Mouse (Mus musculus): ENCODE data around the gene Cyp1a2.

- TF ChIP-seq CTCF (IDR thresholded peaks at IDR 0.05; ENCODE audit: extremely low read depth, insufficient read depth, insufficient read length, insufficient replicate concordance) (no peak), POLR2A (IDR thresholded peaks at IDR 0.05; ENCODE audit: low read depth, low read length) (no peak)
Measured at GRCm38 (mm10) chr9:57664616-57665015, 18.9 kb downstream of the Cyp1a2 start.
